Mouse (Mus musculus) limb, embryonic 12.5 days (tissue): ENCODE results near the gene Map3k6. TPM values are rescaled to one million over a fixed set of nuclear protein-coding genes. Genes with fewer than 3 reads are reported as not detected.

Experiments
- ATAC-seq: fragments of 200-750 bp; cut with Nextera tagmentation; 2 replicates; pipeline ENCODE4 v1.8.0; 2017; ENCODE audit warnings: low read depth, moderate TSS enrichment; ENCODE audit not compliant: insufficient number of reproducible peaks, insufficient read depth, low FRiP score, low TSS enrichment
- H3K27ac ChIP-seq: fragments of 300-500 bp; sonication (generic); 2 replicates; pipeline ENCODE4 v1.5.1; 2016; ENCODE audit warnings: mild to moderate bottlenecking, moderate library complexity
- H3K27me3 ChIP-seq: fragments of 300-500 bp; sonication (generic); 2 replicates; pipeline ENCODE4 v1.6.1; 2016; ENCODE audit warnings: mild to moderate bottlenecking, moderate library complexity
- H3K36me3 ChIP-seq: fragments of 300-500 bp; sonication (generic); 2 replicates; pipeline ENCODE4 v1.6.1; 2016; ENCODE audit warnings: mild to moderate bottlenecking, moderate library complexity
- H3K4me1 ChIP-seq: fragments of 300-500 bp; sonication (generic); replicated peaks from 2 replicates; pipeline ENCODE4 v1.6.1; 2016
- H3K4me2 ChIP-seq: fragments of 300-500 bp; sonication (generic); 2 replicates; pipeline ENCODE4 v1.6.1; 2016; ENCODE audit warnings: mild to moderate bottlenecking, moderate library complexity
- H3K4me3 ChIP-seq: fragments of 300-500 bp; sonication (generic); replicated peaks from 2 replicates; pipeline ENCODE4 v1.5.1; 2016; ENCODE audit warnings: mild to moderate bottlenecking
- H3K9ac ChIP-seq: fragments of 300-500 bp; sonication (generic); replicated peaks from 2 replicates; pipeline ENCODE4 v1.6.1; 2016; ENCODE audit warnings: mild to moderate bottlenecking, moderate library complexity
- H3K9me3 ChIP-seq: fragments of 300-500 bp; sonication (generic); 2 replicates; pipeline ENCODE4 v1.6.1; 2016; ENCODE audit warnings: mild to moderate bottlenecking, moderate library complexity
- WGBS: fragments of 180-500 bp; shearing (Covaris S2); methylation state at CpG from one replicate; pipeline ENCODE4 v1.1.7; 2016; 5-methylcytosine and 5-hydroxymethylcytosine counted together
- microRNA-seq: library from miRNA; unstranded; fragments of <30 nt; microRNA quantifications from one replicate; pipeline ENCODE4, GENCODE M21; 2017
- polyA plus RNA-seq: library from polyadenylated mRNA; unstranded; fragments of >200 nt; fragmentation: Nextera tagmentation; extraction: Ambion mirVana; gene quantifications from 2 replicates; pipeline ENCODE4 v1.2.1, GENCODE M21; 2016

The Map3k6 gene
- polyA plus RNA-seq, 1 experiment from 2014 or later: 2.3 TPM

DNA sequence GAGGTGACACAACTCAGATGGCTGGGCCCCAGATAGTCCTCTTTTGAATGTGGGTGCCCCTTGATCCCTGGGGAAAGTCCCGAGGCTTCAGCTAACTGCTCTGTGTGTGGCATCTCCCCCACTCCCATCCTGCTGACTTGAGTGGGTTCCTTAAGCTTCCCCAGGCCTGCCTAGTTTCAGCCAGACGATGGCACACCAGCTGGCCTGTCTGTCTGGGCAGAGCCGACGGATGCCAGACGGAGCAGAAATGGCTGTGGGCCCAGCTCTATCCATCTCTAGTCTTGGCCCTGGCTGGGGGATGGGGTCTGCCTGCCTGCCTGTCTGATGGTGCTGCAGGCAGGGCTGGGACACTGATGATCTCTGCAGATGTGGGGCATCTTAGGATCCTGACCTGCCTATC is 59.1 kb downstream of the Map3k6 start:
- Histone ChIP-seq H3K4me2 (no peak overlapping the region), H3K9me3 (no peaks in the 10 kb centered on the region), H3K36me3 (peaks cover 76% of the 10 kb centered on the region), H3K4me3 (no peak overlapping the region), H3K9ac (peak overlapping the region; percentile 24; the same call in 1 of the 2 replicates), H3K27me3 (no peaks in the 10 kb centered on the region), H3K4me1 (peaks cover 15% of the 10 kb centered on the region; the same call in 1 of the 2 replicates), H3K27ac (no peak overlapping the region)
- no peak for ATAC-seq
- 53% methylated on average over 5 of the region's 5 CpGs for WGBS

- H3K9ac ChIP-seq: no peak overlapping the region
- H3K27ac ChIP-seq: no peak overlapping the region
- peaks cover 70% of the 10 kb centered on the region for H3K36me3 ChIP-seq
- H3K4me2 ChIP-seq: no peak overlapping the region
- ATAC-seq: no peak
- H3K27me3 ChIP-seq: no peaks in the 10 kb centered on the region
- 84% methylated on average over 11 of the region's 11 CpGs for WGBS
- H3K9me3 ChIP-seq: no peaks in the 10 kb centered on the region
- peaks cover 15% of the 10 kb centered on the region; the same call in 1 of the 2 replicates for H3K4me1 ChIP-seq
- H3K4me3 ChIP-seq: no peak overlapping the region
Observed at GRCm38 (mm10) chr4:133300421-133300820, 59.8 kb downstream of the Map3k6 start.

GRCm38 (mm10) chr4:133301802-133302201 is 61.2 kb downstream of the Map3k6 start:
- Histone ChIP-seq H3K9ac (no peak overlapping the region), H3K27ac (no peak overlapping the region), H3K9me3 (no peaks in the 10 kb centered on the region), H3K36me3 (peaks cover 58% of the 10 kb centered on the region), H3K4me3 (no peak overlapping the region), H3K4me1 (peaks cover 15% of the 10 kb centered on the region; the same call in 1 of the 2 replicates), H3K4me2 (no peak overlapping the region), H3K27me3 (no peaks in the 10 kb centered on the region)
- no peak for ATAC-seq
- WGBS: 29% methylated on average over 4 of the region's 4 CpGs

Small RNAs within 50 kb of the gene (microRNA-seq; reads per million reads assigned to microRNA genes)
- gene Mir7017: not detected

Other genes with a start within 250 kb of the Map3k6 start
- gene Ahdc1, start 229.6 kb upstream of the Map3k6 start, polyA plus RNA-seq: 13.2 and 14.5 TPM in 2 replicates
- 73.8 and 81.6 TPM in 2 replicates for gene Wasf2, start 110.3 kb upstream of the Map3k6 start, polyA plus RNA-seq
- 3.2 and 4.6 TPM in 2 replicates for gene Cd164l2, start 28.7 kb upstream of the Map3k6 start, polyA plus RNA-seq
- 0.24 and 0.58 TPM in 2 replicates for gene Gpr3, start 28.3 kb upstream of the Map3k6 start, polyA plus RNA-seq
- gene Sytl1, start 22.3 kb downstream of the Map3k6 start, polyA plus RNA-seq: 3.8 and 4.1 TPM in 2 replicates
- gene Tmem222, start 37.0 kb downstream of the Map3k6 start, polyA plus RNA-seq: 81.4 and 85.3 TPM in 2 replicates
- gene Wdtc1, start 112.7 kb downstream of the Map3k6 start, polyA plus RNA-seq: 12.2 and 17.6 TPM in 2 replicates
- 7.3 and 7.8 TPM in 2 replicates for gene Slc9a1, start 128.9 kb downstream of the Map3k6 start, polyA plus RNA-seq
- gene Tent5b, start 239.3 kb downstream of the Map3k6 start, polyA plus RNA-seq: 1.2 TPM in 2 replicates